ENCODE assay signal across 8 mouse cellular contexts in the genomic region with DNA sequence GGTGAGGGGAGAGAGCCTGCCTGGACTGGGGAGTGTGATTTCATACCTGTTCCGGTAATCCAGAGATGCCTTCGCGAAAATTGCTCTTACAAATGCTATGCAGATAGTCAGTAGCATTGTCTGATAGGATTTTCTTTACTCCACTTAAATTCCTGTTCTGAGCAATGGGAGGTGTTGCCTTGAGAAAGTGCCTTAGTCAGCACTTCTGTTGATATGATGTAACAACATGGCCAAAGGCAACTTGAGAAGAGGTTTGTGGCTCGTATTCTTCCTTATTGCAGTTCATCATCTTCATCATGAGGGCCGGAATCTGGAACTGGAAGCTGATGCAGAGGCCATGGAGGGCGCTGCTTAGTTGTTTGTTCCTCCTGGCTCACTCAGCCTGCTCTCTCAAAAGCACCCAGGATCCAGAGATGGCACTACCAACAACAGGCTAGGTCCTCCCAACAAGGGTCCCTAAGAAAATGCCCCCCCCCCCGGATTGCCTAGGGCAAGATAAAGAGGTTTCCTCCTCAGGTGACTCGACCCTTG. TPM values are rescaled to one million over a fixed set of nuclear protein-coding genes. Genes with fewer than 3 reads are reported as not detected.
DNase-seq lines count a peak whose midpoint lies in the region; ATAC-seq lines count a peak whose summit lies in the region.

No protein-coding gene starts in this region.

- peak; percentile 6 for DNase-seq in CD4-positive, CD25-positive, alpha-beta regulatory T cell, adult 2 months (ENCODE audit: low read depth, low spot score)
- peak; percentile 70 for DNase-seq in 3T3-L1 (ENCODE audit: low read depth, low spot score)
- no peak for DNase-seq in adrenal gland, adult 18-20 months (ENCODE audit: low spot score in 2 of 2)
- DNase-seq in right cerebral cortex, postnatal 25 days = no peak
- no peak for DNase-seq in ovary, adult 18-20 months (ENCODE audit: low spot score)

- no peak for ATAC-seq in CD4-positive, CD25-positive, alpha-beta regulatory T cell, adult 4 months
- no peak for ATAC-seq in forebrain, embryonic 16.5 days
- ATAC-seq in liver, embryonic 15.5 days (ENCODE audit: insufficient read depth) = no peak

- peak overlapping the region; percentile 22; the same call in 1 of the 2 replicates for H3K9ac ChIP-seq in forebrain, embryonic 16.5 days (replicated peaks; ENCODE audit: low read depth, low read length)
- H3K9ac ChIP-seq in liver, embryonic 15.5 days = no peak overlapping the region

- WGBS in forebrain, embryonic 16.5 days = 70% methylated on average over 8 of the region's 8 CpGs
- 62% methylated on average over 8 of the region's 8 CpGs for WGBS in liver, embryonic 15.5 days (ENCODE audit: insufficient replicate concordance)

- H3K4me1 ChIP-seq in forebrain, embryonic 16.5 days (replicated peaks; ENCODE audit: control insufficient read depth, insufficient read depth, low read length) = peaks cover 16% of the 10 kb centered on the region
- H3K4me1 ChIP-seq in liver, embryonic 15.5 days (replicated peaks) = peaks cover 51% of the 10 kb centered on the region

- H3K27me3 ChIP-seq in forebrain, embryonic 16.5 days (replicated peaks; ENCODE audit: control insufficient read depth, insufficient read depth, low read length) = no peaks in the 10 kb centered on the region
- H3K27me3 ChIP-seq in liver, embryonic 15.5 days = peaks cover 19% of the 10 kb centered on the region

- H3K4me2 ChIP-seq in forebrain, embryonic 16.5 days (ENCODE audit: low read length) = peak overlapping the region; percentile 79
- H3K4me2 ChIP-seq in liver, embryonic 15.5 days = peak overlapping the region; percentile 94

- H3K9me3 ChIP-seq in forebrain, embryonic 16.5 days (ENCODE audit: control insufficient read depth, low read length) = no peaks in the 10 kb centered on the region
- H3K9me3 ChIP-seq in liver, embryonic 15.5 days (replicated peaks) = no peaks in the 10 kb centered on the region

- H3K36me3 ChIP-seq in forebrain, embryonic 16.5 days (ENCODE audit: control insufficient read depth, insufficient read depth) = no peaks in the 10 kb centered on the region
- H3K36me3 ChIP-seq in liver, embryonic 15.5 days (replicated peaks) = 0 out of 2 replicates have a peak, but pooled peaks cover 4% of the 10 kb centered on the region

- no peak overlapping the region for H3K27ac ChIP-seq in forebrain, embryonic 16.5 days (ENCODE audit: low read length)
- H3K27ac ChIP-seq in liver, embryonic 15.5 days (replicated peaks) = 0 out of 2 replicates have a peak overlapping the region, but pooled peaks have one; percentile 51

- H3K4me3 ChIP-seq in forebrain, embryonic 16.5 days (replicated peaks; ENCODE audit: low read length) = peak overlapping the region; percentile 30
- peak overlapping the region; percentile 81 for H3K4me3 ChIP-seq in liver, embryonic 15.5 days (replicated peaks)

RNA-seq across cellular contexts. Expression of a gene that starts 2.3 kb away (rescaled TPM):
- 10 to 100 TPM; 25.1 to 30.4 TPM for polyA plus RNA-seq in CD4-positive, CD25-positive, alpha-beta regulatory T cell, adult 4 months (2017; shearing (Covaris generic))
- polyA plus RNA-seq in forebrain, embryonic 16.5 days (2015; fragmentation: Nextera tagmentation; extraction: Ambion mirVana) = 47.8 and 54.6 TPM in 2 replicates
- 9.5 and 10.7 TPM in 2 replicates for polyA plus RNA-seq in liver, embryonic 15.5 days (2015; fragmentation: Nextera tagmentation; extraction: Ambion mirVana)
- 10 to 100 TPM; 57.2 to 70.4 TPM for total RNA-seq in adrenal gland, adult 18-20 months (2021)

RNA-seq across cellular contexts. Expression of a gene that starts 12.1 kb away (rescaled TPM):
- polyA plus RNA-seq in CD4-positive, CD25-positive, alpha-beta regulatory T cell, adult 4 months (2017; shearing (Covaris generic)) = 1 to 10 TPM; 3.3 to 4.2 TPM
- polyA plus RNA-seq in forebrain, embryonic 16.5 days (2015; fragmentation: Nextera tagmentation; extraction: Ambion mirVana) = 73.5 and 83.6 TPM in 2 replicates
- 6.1 and 6.3 TPM in 2 replicates for polyA plus RNA-seq in liver, embryonic 15.5 days (2015; fragmentation: Nextera tagmentation; extraction: Ambion mirVana)
- total RNA-seq in adrenal gland, adult 18-20 months (2021) = 10 to 100 TPM; 29.5 to 42.4 TPM

Comparison
In these comparisons a context has a peak if more than half of its experiments do, and no peak if none do; other contexts are left out.
1. DNase-seq: peak in CD4-positive, CD25-positive, alpha-beta regulatory T cell, adult 2 months (single experiment) and 3T3-L1 (single experiment); none in adrenal gland, adult 18-20 months (0 of 2), right cerebral cortex, postnatal 25 days (single experiment) and ovary, adult 18-20 months (single experiment).
2. RNA of a gene that starts 12.1 kb away (polyA plus RNA-seq): 73.5 to 83.6 TPM in forebrain, embryonic 16.5 days; 6.1 to 6.3 TPM in liver, embryonic 15.5 days and 3.3 to 4.2 TPM in CD4-positive, CD25-positive, alpha-beta regulatory T cell, adult 4 months; every median in the first group is over 10 times any median in the second.